Mouse (Mus musculus) cerebellum, postnatal 10 days (tissue): ENCODE results near the gene G3bp2.

Source experiments
- DNase-seq, 2 experiments: peaks; one replicate each; pipeline ENCODE4 v3.0.0; 2021; ENCODE audit warnings: mixed read lengths in 2 of 2

The G3bp2 gene

GRCm38 (mm10) chr5:92009827-92010226 is 73.7 kb downstream of the G3bp2 start:
- DNase-seq: no peak

DNA sequence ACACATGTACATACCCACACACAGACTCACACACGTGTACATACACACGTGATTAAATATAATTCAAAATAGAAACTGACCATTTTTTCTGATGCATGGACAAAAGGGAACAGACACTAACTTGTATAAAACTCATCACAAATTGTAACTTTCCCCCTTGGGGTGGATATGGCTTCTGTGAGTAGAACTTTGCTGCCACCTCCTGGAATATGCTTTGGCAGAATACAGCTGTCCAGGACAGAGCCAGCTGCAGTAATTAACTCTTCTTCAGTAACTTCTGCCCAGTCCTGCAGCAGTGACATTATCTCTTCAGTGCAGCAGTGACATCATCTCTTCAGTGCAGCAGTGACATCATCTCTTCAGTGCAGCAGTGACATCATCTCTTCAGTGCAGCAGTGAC is 80.5 kb downstream of the G3bp2 start:
- peak; percentile 13 to 21 for DNase-seq
